Mouse (Mus musculus): Measurements from ENCODE around the gene Atp9a.

DNA sequence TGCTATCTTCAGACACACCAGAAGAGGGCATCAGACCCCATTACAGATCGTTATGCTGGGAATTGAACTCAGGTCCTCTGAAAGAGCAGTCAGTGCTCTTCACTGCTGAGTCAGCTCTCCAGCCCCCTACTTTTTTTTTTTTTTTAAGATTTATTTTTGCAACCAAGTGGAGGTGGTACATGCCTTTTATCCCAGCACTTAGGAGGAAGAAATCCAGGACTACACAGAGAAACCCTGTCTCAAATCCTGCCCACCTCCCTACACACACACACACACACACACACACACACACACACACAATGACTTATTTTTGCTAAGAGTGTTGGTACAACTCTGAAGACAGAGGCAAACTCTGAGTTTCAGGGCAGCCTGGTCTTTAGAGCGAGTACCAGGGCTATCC is 59.5 kb downstream of the Atp9a start:
- TF ChIP-seq CTCF (IDR thresholded peaks at IDR 0.05; ENCODE audit: low read depth) (no peak), EP300 (IDR thresholded peaks at IDR 0.05; ENCODE audit: low read depth) (no peak)

Data from liver, embryonic 14.5 days (tissue).